Mouse (Mus musculus) cerebellum, postnatal 14 days (tissue): ENCODE results near the gene Mcam.

Experiments
- DNase-seq, 2 experiments: peaks; one replicate each; pipeline ENCODE4 v3.0.0; 2021; ENCODE audit warnings: mixed read lengths in 2 of 2

The Mcam gene

GRCm38 (mm10) chr9:44137846-44138245, 3.6 kb downstream of the Mcam start:
- DNase-seq = no peak

- peak in 1 of 2 experiments; percentile 13 for DNase-seq
These were observed 7.7 kb downstream of the Mcam start for GRCm38 (mm10) chr9:44141951-44142350.

- DNase-seq = peak in 1 of 2 experiments; percentile 19
These were observed 9.2 kb downstream of the Mcam start for GRCm38 (mm10) chr9:44143421-44143820.

- DNase-seq = peak; percentile 24 to 63
These were observed 9.9 kb downstream of the Mcam start for GRCm38 (mm10) chr9:44144023-44144717.

GRCm38 (mm10) chr9:44144718-44145060, 10.4 kb downstream of the Mcam start:
- DNase-seq = peak; percentile 73 to 82

GRCm38 (mm10) chr9:44147290-44147689, 13.0 kb downstream of the Mcam start:
- DNase-seq = peak in 1 of 2 experiments; percentile 31

GRCm38 (mm10) chr9:44159886-44160285, 25.6 kb downstream of the Mcam start:
- no peak for DNase-seq

GRCm38 (mm10) chr9:44168931-44169330, 34.7 kb downstream of the Mcam start:
- no peak for DNase-seq

- DNase-seq = no peak
These were observed 36.5 kb downstream of the Mcam start for GRCm38 (mm10) chr9:44170691-44171151.

- no peak for DNase-seq
These were observed 41.3 kb downstream of the Mcam start for GRCm38 (mm10) chr9:44175556-44175955.

- DNase-seq = no peak
These were observed 41.7 kb downstream of the Mcam start for GRCm38 (mm10) chr9:44175957-44176356.

GRCm38 (mm10) chr9:44177405-44177804, 43.1 kb downstream of the Mcam start:
- no peak for DNase-seq

GRCm38 (mm10) chr9:44178389-44178788, 44.1 kb downstream of the Mcam start:
- peak; percentile 32 to 61 for DNase-seq

- DNase-seq = no peak
These were observed 44.5 kb downstream of the Mcam start for GRCm38 (mm10) chr9:44178811-44179210.

GRCm38 (mm10) chr9:44181537-44181936, 47.3 kb downstream of the Mcam start:
- DNase-seq = no peak

GRCm38 (mm10) chr9:44182260-44182659, 48.0 kb downstream of the Mcam start:
- DNase-seq = peak; percentile 54 to 69

GRCm38 (mm10) chr9:44188223-44188622, 54.0 kb downstream of the Mcam start:
- no peak for DNase-seq

- no peak for DNase-seq
These were observed 56.9 kb downstream of the Mcam start for GRCm38 (mm10) chr9:44191166-44191565.

- no peak for DNase-seq
These were observed 58.0 kb downstream of the Mcam start for GRCm38 (mm10) chr9:44192312-44192711.
